Mouse (Mus musculus) limb, embryonic 14.5 days (tissue): ENCODE data around the gene Defb19. TPM values are rescaled to one million over a fixed set of nuclear protein-coding genes. Genes with fewer than 3 reads are reported as not detected.

ENCODE experiments used
- ATAC-seq: fragments of 200-750 bp; cut with Nextera tagmentation; 2 replicates; pipeline ENCODE4 v1.8.0; 2017; ENCODE audit warnings: low read depth, moderate number of reproducible peaks, moderate TSS enrichment; ENCODE audit not compliant: low FRiP score
- DNase-seq: peaks from one replicate; pipeline ENCODE4 v3.0.0-alpha.2; 2015; ENCODE audit warnings: low spot score
- H3K27ac ChIP-seq: fragments of 300-500 bp; sonication (generic); replicated peaks from 2 replicates; pipeline ENCODE4 v1.5.1; 2014; ENCODE audit warnings: low read depth, mild to moderate bottlenecking, low read length, moderate library complexity, mixed read lengths
- H3K27me3 ChIP-seq: fragments of 300-500 bp; sonication (generic); 2 replicates; pipeline ENCODE4 v1.6.1; 2014; ENCODE audit warnings: low read length, mixed read lengths; ENCODE audit not compliant: control insufficient read depth, insufficient read depth
- H3K36me3 ChIP-seq: fragments of 300-500 bp; sonication (generic); 2 replicates; pipeline ENCODE4 v1.6.1; 2014; ENCODE audit warnings: mild to moderate bottlenecking, low read length, moderate library complexity, mixed read lengths; ENCODE audit not compliant: control insufficient read depth, insufficient read depth
- H3K4me1 ChIP-seq: fragments of 300-500 bp; sonication (generic); 2 replicates; pipeline ENCODE4 v1.6.1; 2014; ENCODE audit warnings: antibody characterized with exemption, low read length, mixed read lengths; ENCODE audit not compliant: control insufficient read depth, insufficient read depth
- H3K4me2 ChIP-seq: fragments of 300-500 bp; sonication (generic); replicated peaks from 2 replicates; pipeline ENCODE4 v1.6.1; 2014; ENCODE audit warnings: low read depth, mild to moderate bottlenecking, low read length, moderate library complexity; ENCODE audit not compliant: severe bottlenecking
- H3K4me3 ChIP-seq: fragments of 300-500 bp; sonication (generic); replicated peaks from 2 replicates; pipeline ENCODE4 v1.5.1; 2014; ENCODE audit warnings: low read length
- H3K9ac ChIP-seq: fragments of 300-500 bp; sonication (generic); 2 replicates; pipeline ENCODE4 v1.6.1; 2014; ENCODE audit warnings: mild to moderate bottlenecking, low read depth, low read length, moderate library complexity; ENCODE audit not compliant: severe bottlenecking
- H3K9me3 ChIP-seq: fragments of 300-500 bp; sonication (generic); 2 replicates; pipeline ENCODE4 v1.6.1; 2016; ENCODE audit warnings: low read length; ENCODE audit not compliant: control insufficient read depth
- POLR2A ChIP-seq: fragments of 200-500 bp; IDR thresholded peaks from 2 replicates; pipeline ENCODE4 v1.8.0; 2012; ENCODE audit warnings: inconsistent platforms, mild to moderate bottlenecking, moderate library complexity, borderline replicate concordance; ENCODE audit not compliant: insufficient read depth, insufficient read length; ENCODE audit errors: extremely low read depth
- WGBS: fragments of 180-500 bp; shearing (Covaris S2); extraction: QIAGEN DNeasy Blood & Tissue Kit; methylation state at CpG from one replicate; pipeline ENCODE4 v1.1.7; 2014; 5-methylcytosine and 5-hydroxymethylcytosine counted together
- polyA plus RNA-seq, 2 experiments: library from polyadenylated mRNA; depleted of rRNA in 1 of 2; stranded (reverse) in 1 of 2; unstranded in 1 of 2; fragments of >200 nt; fragmentation: Nextera tagmentation in 1 of 2; extraction: Ambion mirVana in 1 of 2; gene quantifications; 2 replicates each; pipeline versions ENCODE4 v1.2.1 to v1.2.3; 2012 to 2014

The Defb19 gene
- polyA plus RNA-seq, 2 experiments = not detected

GRCm38 (mm10) chr2:152601275-152601960, 21.3 kb upstream of the Defb19 start:
- Histone ChIP-seq H3K4me3 (no peak overlapping the region), H3K9me3 (peaks cover 3% of the 10 kb centered on the region; the same call in 1 of the 2 replicates), H3K4me1 (no peaks in the 10 kb centered on the region), H3K9ac (no peak overlapping the region), H3K27ac (no peak overlapping the region), H3K27me3 (no peaks in the 10 kb centered on the region), H3K4me2 (no peak overlapping the region), H3K36me3 (no peaks in the 10 kb centered on the region)
- DNase-seq = no peak
- no peak for TF ChIP-seq POLR2A
- WGBS = 69% methylated on average over 4 of the region's 4 CpGs
- ATAC-seq = no peak

- Histone ChIP-seq H3K9ac (no peak overlapping the region), H3K9me3 (peaks cover 3% of the 10 kb centered on the region; the same call in 1 of the 2 replicates), H3K4me3 (no peak overlapping the region), H3K4me1 (no peaks in the 10 kb centered on the region), H3K36me3 (no peaks in the 10 kb centered on the region), H3K4me2 (no peak overlapping the region), H3K27ac (no peak overlapping the region), H3K27me3 (no peaks in the 10 kb centered on the region)
- TF ChIP-seq POLR2A = no peak
- 84% methylated on average over 6 of the region's 6 CpGs for WGBS
- DNase-seq (no peak), ATAC-seq (no peak)
Observed at GRCm38 (mm10) chr2:152600076-152600475, 20.0 kb upstream of the Defb19 start.

DNA sequence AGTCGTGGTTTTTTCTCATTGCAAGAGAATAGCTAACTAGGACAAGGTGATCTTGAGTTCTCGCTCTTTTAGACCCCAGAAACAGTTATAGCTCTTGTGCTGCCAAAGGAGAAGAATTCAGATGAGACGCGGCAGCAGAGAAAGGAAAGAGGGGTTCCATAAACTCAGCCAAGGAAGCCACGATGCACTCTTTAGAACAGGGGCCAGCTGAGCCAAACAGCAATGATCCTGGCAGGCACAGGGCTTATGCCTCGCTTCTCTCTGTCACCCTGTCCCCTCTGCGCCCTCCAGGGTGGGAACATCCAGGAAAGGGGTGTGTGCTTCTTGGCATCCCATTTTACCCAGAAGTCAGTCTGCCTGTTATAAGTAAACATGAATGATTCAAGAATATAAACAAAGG, 19.2 kb upstream of the Defb19 start, which contains the start of gene Defb45:
Gene Defb45 (minus strand): TSS at position 101 of the 400 bp plus-strand sequence.
- H3K9ac ChIP-seq = no peak within 1 kb of the TSS
- H3K4me3 ChIP-seq = no peak within 1 kb of the TSS
- WGBS = 60% methylated on average over 7 of the region's 7 CpGs
- no peak for TF ChIP-seq POLR2A
- ATAC-seq (no peak), DNase-seq (no peak)
- no peaks in the 10 kb centered on the region for H3K4me1 ChIP-seq
- no peaks in the 10 kb centered on the region for H3K36me3 ChIP-seq
- H3K9me3 ChIP-seq = peaks cover 3% of the 10 kb centered on the region; the same call in 1 of the 2 replicates
- H3K27me3 ChIP-seq = no peaks in the 10 kb centered on the region
- no peak within 1 kb of the TSS for H3K4me2 ChIP-seq
- H3K27ac ChIP-seq = no peak within 1 kb of the TSS

GRCm38 (mm10) chr2:152589021-152589420, 8.9 kb upstream of the Defb19 start:
- no peak for ATAC-seq
- WGBS = 44% methylated on average over 6 of the region's 6 CpGs

DNA sequence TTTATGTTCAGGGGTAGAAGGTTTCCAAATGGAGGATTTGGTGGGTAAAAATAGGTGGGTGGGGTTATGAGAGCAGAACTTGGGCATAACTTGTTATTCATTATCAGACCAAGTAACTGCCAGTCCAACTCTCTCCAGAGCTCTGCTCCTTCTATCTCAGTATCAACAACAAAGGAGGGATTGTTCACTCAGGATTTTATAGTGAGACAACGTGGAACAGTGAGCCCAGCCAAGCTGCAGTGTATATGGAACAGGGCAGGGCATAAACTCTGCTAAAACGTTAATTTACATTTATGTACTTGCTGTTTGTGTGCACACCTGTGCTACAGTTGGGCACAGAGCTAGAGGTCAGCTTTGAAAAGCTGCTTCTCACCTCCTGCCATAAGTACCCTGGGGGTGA, 8.3 kb upstream of the Defb19 start:
- Histone ChIP-seq H3K4me1 (no peaks in the 10 kb centered on the region), H3K4me2 (no peak overlapping the region), H3K9me3 (no peaks in the 10 kb centered on the region), H3K27me3 (no peaks in the 10 kb centered on the region), H3K27ac (no peak overlapping the region), H3K9ac (no peak overlapping the region), H3K4me3 (no peak overlapping the region), H3K36me3 (no peaks in the 10 kb centered on the region)
- TF ChIP-seq POLR2A = no peak
- ATAC-seq (no peak), DNase-seq (no peak)
- WGBS = 26% methylated on average over 2 of the region's 2 CpGs

More at GRCm38 (mm10) chr2:152589021-152589420, 8.9 kb upstream of the Defb19 start:
- Histone ChIP-seq H3K9me3 (no peaks in the 10 kb centered on the region), H3K36me3 (no peaks in the 10 kb centered on the region), H3K27ac (no peak overlapping the region), H3K4me3 (no peak overlapping the region), H3K9ac (no peak overlapping the region), H3K4me1 (no peaks in the 10 kb centered on the region), H3K4me2 (no peak overlapping the region), H3K27me3 (no peaks in the 10 kb centered on the region)
- DNase-seq = no peak
- TF ChIP-seq POLR2A = no peak
